Mouse (Mus musculus) MEL (cell line): Measurements from ENCODE around the gene Dnah3.

Source experiments
- CHD1 ChIP-seq: IDR thresholded peaks from 2 replicates; pipeline ENCODE4 v1.6.1; 2012; ENCODE audit warnings: low read depth, mild to moderate bottlenecking, inconsistent platforms, low read length, improper control_type of control experiment
- CTCF ChIP-seq, 3 experiments: IDR thresholded peaks in 2 of 3; conservative IDR thresholded peaks in 1 of 3; 2 replicates each; pipeline ENCODE4 v1.5.1; 2011 to 2012; ENCODE audit warnings: low read length in 3 of 3, low read depth in 2 of 3, mild to moderate bottlenecking in 2 of 3, improper control_type of control experiment in 1 of 3, inconsistent platforms in 1 of 3, mixed read lengths in 1 of 3, moderate library complexity in 1 of 3; ENCODE audit not compliant: control insufficient read depth in 1 of 3, insufficient read depth in 1 of 3, poor library complexity in 1 of 3, severe bottlenecking in 1 of 3
- ELF1 ChIP-seq: IDR thresholded peaks from 2 replicates; pipeline ENCODE4 v1.6.1; 2014; ENCODE audit warnings: low read depth, mild to moderate bottlenecking, inconsistent platforms, low read length, improper control_type of control experiment, moderate library complexity
- GATA1 ChIP-seq: IDR thresholded peaks from 2 replicates; pipeline ENCODE4 v1.6.1; 2011; ENCODE audit warnings: low read depth, low read length, improper control_type of control experiment
- POLR2A ChIP-seq, 2 experiments: IDR thresholded peaks; 2 replicates each; pipeline ENCODE4 v1.6.1; 2011 to 2012; ENCODE audit warnings: low read length in 2 of 2, mild to moderate bottlenecking in 2 of 2, control low read depth in 1 of 2, improper control_type of control experiment in 1 of 2, low read depth in 1 of 2, moderate library complexity in 1 of 2; ENCODE audit not compliant: control insufficient read depth in 1 of 2, insufficient read depth in 1 of 2, poor library complexity in 1 of 2
- RCOR1 ChIP-seq: IDR thresholded peaks from 2 replicates; pipeline ENCODE4 v1.6.1; 2012; ENCODE audit warnings: low read depth, mild to moderate bottlenecking, inconsistent platforms, low read length, improper control_type of control experiment
- TAL1 ChIP-seq: IDR thresholded peaks from 2 replicates; pipeline ENCODE4 v1.6.1; 2012; ENCODE audit warnings: mild to moderate bottlenecking, inconsistent platforms, low read length, moderate library complexity, mixed read lengths
- ZC3H11A ChIP-seq: IDR thresholded peaks from 2 replicates; pipeline ENCODE4 v1.6.1; 2012; ENCODE audit warnings: low read depth, mild to moderate bottlenecking, inconsistent platforms, low read length, improper control_type of control experiment
- ZNF384 ChIP-seq: IDR thresholded peaks from 2 replicates; pipeline ENCODE4 v1.6.1; 2012; ENCODE audit warnings: low read depth, mild to moderate bottlenecking, inconsistent platforms, low read length, improper control_type of control experiment

DNA sequence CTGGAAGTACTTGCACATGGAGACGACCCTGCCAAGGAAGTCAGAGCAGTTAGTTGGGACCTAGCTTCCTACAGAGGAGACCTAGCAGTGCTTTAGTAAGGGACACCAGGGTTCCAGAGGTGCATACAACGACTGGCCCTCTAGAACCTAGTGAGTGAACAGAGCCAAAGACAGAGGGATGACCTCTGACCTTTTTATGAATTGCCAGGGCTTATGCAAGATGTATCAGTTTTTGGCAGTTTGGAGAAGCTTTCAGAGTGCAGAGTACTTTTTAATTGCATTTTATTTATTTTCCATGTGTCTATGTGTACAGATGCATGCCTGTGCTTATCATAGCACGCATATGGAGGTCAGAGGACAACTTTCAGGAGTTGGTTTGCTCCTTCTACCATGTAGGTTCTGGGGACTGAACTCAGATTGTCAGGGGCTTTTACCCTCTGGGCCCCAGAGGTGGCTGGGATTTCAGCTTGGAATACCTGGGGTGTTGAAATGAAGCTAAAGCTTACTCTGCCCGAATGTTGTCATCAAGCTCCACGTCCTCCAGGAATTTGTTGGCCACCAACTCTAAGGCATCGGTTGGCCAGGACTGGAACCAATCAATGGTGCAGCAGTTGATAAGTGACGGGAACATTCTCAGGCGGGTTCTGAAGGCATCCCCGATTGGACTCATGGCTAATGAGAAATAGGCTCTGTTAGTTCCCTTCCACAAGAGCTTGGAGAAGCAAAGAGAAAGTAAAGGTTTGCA, 129.3 kb downstream of the Dnah3 start:
- TF ChIP-seq ZC3H11A (no peak), CTCF (IDR thresholded peaks at IDR 0.05 in 2 of 3, conservative IDR thresholded peaks at IDR 0.05 in 1 of 3; ENCODE audit: control insufficient read depth in 1 of 3, insufficient read depth in 1 of 3, low read depth in 2 of 3, low read length in 3 of 3, poor library complexity in 1 of 3, severe bottlenecking in 1 of 3) (no peak), POLR2A (IDR thresholded peaks at IDR 0.05; ENCODE audit: control insufficient read depth in 1 of 2, insufficient read depth in 1 of 2, low read depth in 1 of 2, low read length in 2 of 2, poor library complexity in 1 of 2) (no peak), CHD1 (no peak), GATA1 (no peak), TAL1 (no peak), ELF1 (no peak), RCOR1 (no peak), ZNF384 (no peak)
